Mouse (Mus musculus) cerebellum, adult 11-12 months (tissue): ENCODE data around the gene Ddx52.

Source experiments
- DNase-seq: peaks from one replicate; pipeline ENCODE4 v3.0.0; 2022

The Ddx52 gene

DNA sequence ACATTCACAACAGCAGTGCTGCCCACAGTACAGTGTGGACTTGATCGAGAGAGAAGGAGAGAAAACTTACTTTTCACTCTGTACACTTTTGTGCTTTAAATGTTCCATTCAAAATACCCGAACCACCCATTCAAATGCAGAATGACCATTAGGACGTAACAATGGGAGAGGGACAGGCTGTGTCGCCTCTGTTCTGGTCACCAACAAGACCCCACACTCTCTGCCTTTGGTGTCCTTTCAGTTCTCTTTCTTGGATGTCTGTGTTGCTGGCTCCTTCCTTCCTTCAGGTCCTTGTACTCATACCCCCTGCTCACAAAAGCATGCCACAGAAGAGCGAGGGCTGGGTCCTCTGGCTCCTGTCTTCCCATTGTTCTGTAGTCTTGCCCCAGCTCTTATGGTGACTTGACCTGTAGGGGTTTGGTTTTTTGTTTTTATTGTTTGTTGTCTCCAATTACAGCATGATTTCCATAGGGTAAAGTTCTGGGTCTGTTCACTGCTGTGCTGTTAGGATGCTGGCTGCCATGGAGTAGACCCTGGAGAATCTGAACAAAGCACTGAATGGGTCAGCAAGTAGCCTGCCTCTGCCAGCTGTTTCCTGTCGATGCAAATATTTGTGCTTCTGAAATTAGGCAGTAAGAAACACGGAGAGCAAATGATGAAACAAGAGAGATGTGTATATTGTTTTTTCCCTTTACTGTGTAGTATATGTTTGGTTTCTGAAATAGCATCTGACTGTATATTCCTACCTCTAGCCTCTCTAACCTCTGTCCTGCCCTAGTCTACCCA lies 32.9 kb downstream of the Ddx52 start:
- DNase-seq: no peak

GRCm38 (mm10) chr11:83975488-83975887 lies 33.6 kb downstream of the Ddx52 start:
- DNase-seq: no peak

DNA sequence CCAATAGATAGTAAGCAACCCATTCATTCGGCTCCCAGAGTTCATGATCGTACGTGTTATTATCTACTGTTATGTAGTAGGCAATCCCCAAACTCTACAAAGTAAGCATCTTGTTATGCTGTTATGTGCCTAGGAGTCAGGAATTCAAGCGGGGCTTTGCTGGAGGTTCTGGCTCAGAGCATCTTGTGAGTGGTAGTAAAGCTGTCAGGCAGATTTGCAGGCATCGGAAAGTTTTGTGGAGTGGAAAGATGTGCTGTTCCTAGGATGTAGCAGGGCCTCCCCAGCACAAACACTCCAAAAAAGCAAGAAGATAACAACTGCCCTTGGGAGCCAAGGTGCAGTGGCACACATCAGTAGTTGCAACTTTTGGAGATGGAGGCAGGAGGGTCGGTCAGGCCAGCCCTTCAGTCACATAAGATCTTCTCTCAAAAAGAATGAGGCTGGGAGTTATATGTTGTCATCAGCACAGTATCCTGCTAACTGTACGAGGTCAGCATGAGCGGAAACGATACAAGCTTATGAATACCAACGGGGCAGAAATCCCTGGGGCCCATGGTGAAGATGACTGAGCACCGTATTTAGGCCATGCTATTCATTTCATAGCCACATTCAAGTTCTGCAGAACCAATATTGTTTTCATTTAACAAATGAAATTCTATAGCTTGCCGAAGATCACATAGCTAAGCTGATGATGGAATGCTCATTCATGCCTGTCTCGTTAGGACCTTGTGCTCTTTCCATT lies 34.5 kb downstream of the Ddx52 start:
- DNase-seq: no peak

DNA sequence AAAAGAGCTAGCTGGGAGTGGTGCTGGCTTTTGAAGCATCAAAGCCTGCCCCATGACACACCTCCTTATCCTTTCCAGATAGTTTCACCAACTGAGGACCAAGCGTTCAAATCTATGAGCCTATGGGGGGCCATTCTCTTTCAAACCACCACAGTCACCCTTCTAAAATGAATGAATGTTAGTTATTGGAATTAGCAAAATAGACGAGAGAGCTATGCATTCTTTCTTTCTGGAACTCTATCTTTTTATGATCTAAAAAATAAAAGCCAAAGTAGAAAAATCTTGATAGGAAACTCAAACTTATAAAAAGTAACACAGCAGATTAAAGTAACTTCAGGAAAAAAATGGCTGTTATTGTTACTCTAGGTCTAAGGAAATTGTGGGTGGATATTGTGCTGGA lies 35.9 kb downstream of the Ddx52 start:
- no peak for DNase-seq

DNA sequence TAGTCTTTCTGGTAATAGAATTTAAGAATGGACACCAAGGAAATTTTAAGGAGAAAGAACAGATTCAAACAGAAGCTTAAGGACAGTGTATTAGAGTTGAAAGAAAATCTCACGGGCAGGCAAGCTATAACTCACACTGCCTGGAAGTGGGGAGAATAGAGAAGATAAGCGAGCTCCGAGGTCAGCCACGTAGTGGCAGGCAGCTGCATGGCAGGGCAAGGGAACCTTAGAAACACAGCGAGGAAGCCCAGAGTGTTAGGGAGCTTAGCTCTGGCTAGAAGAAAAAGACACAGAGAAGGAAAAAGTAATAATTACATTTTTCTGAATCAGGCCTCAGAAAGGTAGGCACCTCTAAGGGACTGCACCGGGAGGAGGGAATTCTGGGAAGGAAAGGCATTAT lies 38.1 kb downstream of the Ddx52 start:
- no peak for DNase-seq

DNA sequence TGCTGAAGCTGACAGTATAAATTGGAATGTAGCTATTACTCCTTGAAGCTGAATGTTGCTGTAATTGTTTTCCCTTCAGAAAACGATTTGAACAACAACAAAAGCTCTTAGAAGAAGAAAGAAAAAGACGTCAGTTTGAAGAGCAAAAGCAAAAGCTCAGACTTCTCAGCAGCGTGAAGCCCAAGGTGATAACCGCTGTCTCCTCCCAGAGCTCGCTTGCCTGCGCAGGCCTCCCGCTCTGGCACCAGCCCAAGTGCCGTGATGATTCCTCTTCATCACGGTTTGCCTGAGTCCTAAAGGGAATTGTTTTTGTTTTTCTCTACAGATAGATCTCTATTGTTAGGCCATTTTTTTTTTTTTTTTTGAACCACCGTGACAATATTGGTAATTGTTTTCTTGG lies 39.5 kb downstream of the Ddx52 start:
- no peak for DNase-seq

- DNase-seq: peak; percentile 22
These were observed 49.8 kb downstream of the Ddx52 start for GRCm38 (mm10) chr11:83991701-83992100.

DNA sequence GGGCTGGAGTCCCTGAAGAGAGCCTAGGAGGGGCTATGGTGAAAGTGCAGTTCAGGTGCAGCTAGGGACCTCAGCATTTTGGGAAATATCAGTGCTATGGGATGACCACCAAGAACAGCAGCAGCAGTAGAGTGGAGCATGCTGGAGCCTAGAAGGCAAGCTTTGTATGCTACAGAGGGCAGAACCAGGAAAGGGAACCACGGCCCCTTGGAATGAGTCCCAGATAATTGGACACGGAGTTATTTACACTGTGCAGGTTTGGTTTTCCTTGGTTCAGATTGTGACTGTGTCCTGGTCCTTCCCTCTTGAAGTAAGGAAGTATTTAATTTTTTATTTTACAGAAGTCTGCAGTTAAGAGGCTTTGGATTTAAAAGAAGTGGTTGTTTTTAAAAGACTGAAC lies 51.6 kb downstream of the Ddx52 start:
- DNase-seq: no peak

DNA sequence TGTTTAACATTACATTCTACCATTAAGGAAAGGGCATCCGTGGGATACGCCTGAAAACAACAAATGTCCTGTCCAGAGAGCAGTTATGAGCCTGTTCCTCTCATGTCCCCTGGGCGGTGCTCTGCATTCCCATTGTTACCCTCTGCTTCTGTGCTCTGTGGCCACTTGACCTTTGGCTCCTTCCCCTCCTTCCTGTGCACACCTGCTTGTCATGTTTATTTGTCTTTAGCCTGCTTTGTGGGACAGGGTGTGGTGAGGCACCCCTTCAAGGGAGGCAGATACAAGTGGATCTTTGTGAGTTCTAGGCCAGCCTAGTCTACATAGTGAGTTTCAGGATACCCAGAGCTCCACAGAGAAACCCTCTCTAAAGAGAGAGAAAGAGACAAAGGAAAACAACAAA lies 52.6 kb downstream of the Ddx52 start:
- DNase-seq: no peak

DNA sequence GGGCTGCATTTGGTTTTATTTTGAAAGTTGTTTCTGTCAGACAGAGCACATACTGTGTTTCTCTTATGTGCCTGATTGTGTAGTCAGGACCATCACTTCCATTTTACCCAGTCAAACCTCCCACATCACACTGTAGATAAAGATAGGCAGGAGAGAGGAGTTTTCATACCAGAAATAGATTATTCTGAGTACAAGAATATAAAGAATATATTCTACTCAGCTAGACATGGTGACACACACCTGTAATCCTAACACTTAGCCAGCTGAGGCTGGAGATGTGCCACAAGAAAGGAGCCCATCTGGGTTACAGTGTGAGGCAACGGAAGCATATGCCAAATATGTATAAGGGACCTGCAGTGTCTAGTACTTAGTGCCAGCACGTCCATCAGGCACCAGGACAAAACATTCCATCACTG lies 53.7 kb downstream of the Ddx52 start:
- no peak for DNase-seq

DNA sequence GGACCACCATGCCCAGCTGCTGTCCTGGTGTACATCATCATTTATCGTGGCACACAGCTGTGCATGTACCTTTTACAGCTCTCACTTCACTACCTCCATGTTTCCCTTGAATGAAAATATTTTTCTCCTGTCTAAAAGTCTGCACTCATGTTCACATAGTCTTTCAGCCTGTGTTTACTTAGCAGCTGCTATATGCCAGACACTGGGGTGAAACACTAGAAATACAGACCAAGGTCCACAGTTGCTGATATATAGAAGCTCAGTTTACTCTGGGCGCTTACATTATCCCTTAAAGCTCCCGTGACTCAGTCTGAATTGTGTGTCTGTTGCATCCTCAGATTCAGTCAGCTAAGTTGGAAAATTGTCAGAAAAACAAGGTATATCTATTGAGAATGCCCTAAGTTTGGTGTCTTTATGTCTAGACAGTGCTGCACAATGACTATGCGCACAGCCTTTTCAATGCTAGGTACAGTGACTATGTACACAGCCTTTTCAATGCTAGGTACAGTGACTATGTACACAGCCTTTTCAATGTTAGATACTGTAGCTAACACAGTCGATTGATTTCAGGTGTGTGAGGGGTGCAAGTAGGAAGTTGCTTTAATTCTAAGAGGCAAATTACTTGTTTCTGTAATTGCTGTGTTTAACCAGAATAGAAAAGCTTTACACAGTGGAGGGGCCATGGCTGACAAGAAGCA lies 55.5 kb downstream of the Ddx52 start:
- no peak for DNase-seq

GRCm38 (mm10) chr11:83998993-83999392 lies 57.1 kb downstream of the Ddx52 start:
- no peak for DNase-seq

DNA sequence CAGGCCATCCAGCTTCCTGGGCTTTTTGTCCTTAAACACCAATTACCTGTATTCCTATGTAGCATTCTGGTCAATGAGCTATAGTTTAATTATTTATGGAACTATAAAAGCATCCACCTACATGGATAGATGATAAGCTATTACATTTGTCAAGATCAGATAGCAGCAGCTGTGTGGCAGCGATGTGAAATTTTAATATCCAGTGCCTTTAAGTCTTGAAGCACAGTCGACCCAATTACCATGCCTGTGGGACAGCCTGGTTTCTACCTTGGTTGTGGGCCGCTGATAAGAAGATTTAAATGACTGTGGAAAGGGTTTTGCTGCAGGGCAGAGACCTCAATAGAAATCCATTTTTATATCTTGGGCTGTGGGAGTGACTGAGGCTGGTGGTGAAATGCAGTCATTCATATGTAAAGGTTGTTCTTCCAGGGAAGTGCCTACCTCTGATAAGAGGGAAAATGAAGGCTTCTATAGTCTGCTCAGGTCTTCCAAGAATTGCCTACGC lies 57.6 kb downstream of the Ddx52 start:
- no peak for DNase-seq

GRCm38 (mm10) chr11:84001257-84001656 lies 59.4 kb downstream of the Ddx52 start:
- DNase-seq: no peak

DNA sequence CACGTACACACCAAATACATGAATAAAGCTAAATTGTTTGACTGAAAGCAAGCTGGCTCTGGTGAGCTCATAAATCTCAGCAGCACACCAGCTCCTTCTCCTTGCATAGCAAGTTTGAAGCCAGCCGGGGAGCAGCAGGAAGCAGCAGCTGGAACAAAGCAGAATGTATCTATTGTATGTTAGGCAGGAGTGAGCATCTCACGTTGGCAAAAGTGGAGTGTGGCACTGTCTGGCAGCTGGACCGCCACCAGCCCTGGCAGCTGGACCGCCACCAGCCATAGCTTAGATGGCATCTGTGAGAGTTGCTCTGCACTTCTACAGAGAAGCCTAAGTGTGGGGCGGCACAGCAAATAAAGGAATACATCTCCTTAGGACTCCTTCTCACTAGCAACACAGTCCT lies 62.1 kb downstream of the Ddx52 start:
- DNase-seq: no peak

DNA sequence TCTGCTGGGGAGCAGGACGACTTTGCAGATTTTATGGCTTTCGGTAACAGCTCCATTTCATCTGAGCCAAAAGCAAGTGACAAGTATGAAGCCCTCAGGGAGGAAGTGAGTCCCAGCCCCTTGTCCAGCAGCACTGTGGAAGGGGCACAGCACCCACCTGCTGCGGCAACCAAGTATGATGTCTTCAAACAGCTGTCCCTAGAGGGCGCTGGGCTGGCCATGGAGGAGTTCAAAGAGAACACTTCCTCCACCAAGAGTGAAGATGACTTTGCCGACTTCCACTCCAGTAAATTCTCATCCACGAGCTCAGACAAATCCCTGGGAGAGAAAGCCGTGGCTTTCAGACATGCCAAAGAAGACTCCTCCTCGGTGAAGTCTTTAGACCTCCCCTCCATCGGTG lies 67.1 kb downstream of the Ddx52 start:
- no peak for DNase-seq

- DNase-seq: no peak
These were observed 68.5 kb downstream of the Ddx52 start for GRCm38 (mm10) chr11:84010411-84010810.

GRCm38 (mm10) chr11:84011050-84011449 lies 69.2 kb downstream of the Ddx52 start:
- DNase-seq: no peak

DNA sequence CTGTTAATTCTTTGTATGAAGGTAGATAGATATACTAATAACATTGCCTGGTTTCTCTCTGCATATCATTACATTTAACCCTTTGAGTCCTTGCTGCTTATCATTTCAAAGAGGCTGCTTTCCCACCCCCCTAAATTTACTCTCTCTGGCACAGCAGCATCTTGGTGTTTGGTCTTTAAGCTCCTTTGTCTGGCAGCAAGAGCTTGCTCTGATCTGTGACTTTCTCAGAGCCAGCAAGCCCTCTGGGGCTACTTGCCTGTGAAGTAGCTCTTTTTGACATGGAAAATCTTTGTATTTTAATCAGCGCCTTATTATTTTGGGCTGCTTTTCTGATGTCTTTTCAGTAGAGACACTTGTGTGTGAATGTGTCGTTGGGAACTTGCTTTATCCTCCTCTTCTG lies 69.7 kb downstream of the Ddx52 start:
- DNase-seq: no peak
